Mouse (Mus musculus) neural tube, embryonic 11.5 days (tissue): ENCODE measurements around the gene Utp15. TPM values are rescaled to one million over a fixed set of nuclear protein-coding genes. Genes with fewer than 3 reads are reported as not detected.
A peak's percentile ranks its signal among the peaks of the same experiment; 100 is the strongest.

Experiments used
- ATAC-seq: fragments of 200-750 bp; cut with Nextera tagmentation; 2 replicates; pipeline ENCODE4 v1.8.0; 2017; ENCODE audit warnings: moderate number of reproducible peaks, mild to moderate bottlenecking, moderate TSS enrichment, moderate library complexity; ENCODE audit not compliant: insufficient read depth, low FRiP score, low TSS enrichment
- DNase-seq: peaks from one replicate; pipeline ENCODE4 v3.0.0-alpha.2; 2015; ENCODE audit warnings: low spot score
- H3K27ac ChIP-seq: fragments of 300-500 bp; sonication (generic); 2 replicates; pipeline ENCODE4 v1.5.1; 2014; ENCODE audit warnings: low read depth, mild to moderate bottlenecking, low read length
- H3K27me3 ChIP-seq: fragments of 300-500 bp; sonication (generic); 2 replicates; pipeline ENCODE4 v1.6.1; 2014; ENCODE audit warnings: mild to moderate bottlenecking, low read length, mixed read lengths; ENCODE audit not compliant: control insufficient read depth, insufficient read depth
- H3K36me3 ChIP-seq: fragments of 300-500 bp; sonication (generic); 2 replicates; pipeline ENCODE4 v1.6.1; 2014; ENCODE audit warnings: mild to moderate bottlenecking, low read length, moderate library complexity, mixed read lengths; ENCODE audit not compliant: control insufficient read depth, insufficient read depth
- H3K4me1 ChIP-seq: fragments of 300-500 bp; sonication (generic); 2 replicates; pipeline ENCODE4 v1.6.1; 2014; ENCODE audit warnings: low read length, mixed read lengths; ENCODE audit not compliant: control insufficient read depth, insufficient read depth
- H3K4me2 ChIP-seq: fragments of 300-500 bp; sonication (generic); 2 replicates; pipeline ENCODE4 v1.6.1; 2014; ENCODE audit warnings: low read depth, mild to moderate bottlenecking, moderate library complexity
- H3K4me3 ChIP-seq: fragments of 300-500 bp; sonication (generic); 2 replicates; pipeline ENCODE4 v1.5.1; 2014; ENCODE audit warnings: low read depth, low read length
- H3K9ac ChIP-seq: fragments of 300-500 bp; sonication (generic); 2 replicates; pipeline ENCODE4 v1.6.1; 2014; ENCODE audit warnings: mild to moderate bottlenecking, low read length
- H3K9me3 ChIP-seq: fragments of 300-500 bp; sonication (generic); 2 replicates; pipeline ENCODE4 v1.6.1; 2016; ENCODE audit warnings: low read length; ENCODE audit not compliant: control insufficient read depth
- WGBS: fragments of 180-500 bp; shearing (Covaris S2); extraction: QIAGEN DNeasy Blood & Tissue Kit; methylation state at CpG from one replicate; pipeline ENCODE4 v1.1.7; 2014; 5-methylcytosine and 5-hydroxymethylcytosine counted together
- polyA plus RNA-seq: library from polyadenylated mRNA; unstranded; fragments of >200 nt; fragmentation: Nextera tagmentation; extraction: Ambion mirVana; gene quantifications from 2 replicates; pipeline ENCODE4 v1.2.1, GENCODE M21; 2014

Utp15 gene
- polyA plus RNA-seq, result 43.3 and 44.0 TPM in 2 replicates

- WGBS, result under 1% methylated on average over 70 of the region's 71 CpGs
- H3K4me3 ChIP-seq, result peak within 1 kb of the TSS; percentile 76
- H3K9ac ChIP-seq, result peak within 1 kb of the TSS; percentile 90
- H3K27ac ChIP-seq, result peak within 1 kb of the TSS; percentile 92
- no peaks in the 10 kb centered on the region; the same call in 1 of the 2 replicates for H3K36me3 ChIP-seq
- peaks cover 16% of the 10 kb centered on the region for H3K4me1 ChIP-seq
- H3K9me3 ChIP-seq, result no peaks in the 10 kb centered on the region
- DNase-seq (peak; percentile 100), ATAC-seq (peak; percentile 98)
- no peaks in the 10 kb centered on the region for H3K27me3 ChIP-seq
- peak within 1 kb of the TSS; percentile 79 for H3K4me2 ChIP-seq
Observed at GRCm38 (mm10) chr13:98262636-98263457, at the start of gene Utp15, which contains the start of gene Ankra2. TSS of gene Utp15 (minus strand) at chr13:98263041. TSS of gene Ankra2 (plus strand) at chr13:98263074.

- Histone ChIP-seq H3K27me3 (no peaks in the 10 kb centered on the region), H3K4me3 (no peak overlapping the region), H3K4me2 (no peak overlapping the region), H3K27ac (no peak overlapping the region), H3K4me1 (peaks cover 4% of the 10 kb centered on the region; the same call in 1 of the 2 replicates), H3K9ac (no peak overlapping the region), H3K36me3 (peaks cover 7% of the 10 kb centered on the region), H3K9me3 (no peaks in the 10 kb centered on the region)
- DNase-seq (no peak), ATAC-seq (no peak)
- WGBS, result 94% methylated on average over 5 of the region's 5 CpGs
Observed at GRCm38 (mm10) chr13:98311597-98311996, 48.8 kb upstream of the Utp15 start.

- ATAC-seq (no peak), DNase-seq (no peak)
- Histone ChIP-seq H3K4me2 (no peak overlapping the region), H3K27ac (no peak overlapping the region), H3K4me1 (no peaks in the 10 kb centered on the region), H3K27me3 (no peaks in the 10 kb centered on the region), H3K9me3 (no peaks in the 10 kb centered on the region), H3K4me3 (no peak overlapping the region), H3K9ac (no peak overlapping the region), H3K36me3 (peaks cover 7% of the 10 kb centered on the region)
- WGBS, result 83% methylated on average over 4 of the region's 4 CpGs
Observed at GRCm38 (mm10) chr13:98308724-98309123, 45.9 kb upstream of the Utp15 start.

DNA sequence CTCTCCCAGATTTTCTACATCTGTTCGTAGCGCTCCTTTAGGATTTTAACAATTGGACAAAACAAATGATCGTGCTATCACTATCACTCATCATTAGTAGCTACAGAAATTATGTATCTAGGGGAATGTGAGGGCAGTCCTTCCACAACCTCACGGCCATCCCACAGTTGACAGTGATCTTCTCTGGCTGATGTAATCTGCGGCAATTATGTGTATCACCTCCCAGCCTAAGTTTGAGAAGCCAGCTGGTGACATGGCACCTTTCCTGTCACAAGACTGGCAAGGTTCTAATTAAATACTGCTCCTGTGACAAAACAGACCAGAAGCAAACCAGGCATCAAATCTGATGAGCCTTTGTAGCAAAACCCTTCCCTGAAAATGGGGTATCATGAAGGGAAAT, 45.2 kb upstream of the Utp15 start:
- ATAC-seq (no peak), DNase-seq (no peak)
- H3K27ac ChIP-seq, result no peak overlapping the region
- H3K27me3 ChIP-seq, result no peaks in the 10 kb centered on the region
- WGBS, result 91% methylated on average over 5 of the region's 5 CpGs
- H3K4me2 ChIP-seq, result no peak overlapping the region
- H3K9me3 ChIP-seq, result no peaks in the 10 kb centered on the region
- H3K36me3 ChIP-seq, result peaks cover 7% of the 10 kb centered on the region
- H3K4me3 ChIP-seq, result no peak overlapping the region
- no peak overlapping the region for H3K9ac ChIP-seq
- H3K4me1 ChIP-seq, result no peaks in the 10 kb centered on the region

GRCm38 (mm10) chr13:98306852-98307475, 44.1 kb upstream of the Utp15 start:
- ATAC-seq (no peak), DNase-seq (no peak)
- H3K9me3 ChIP-seq, result no peaks in the 10 kb centered on the region
- no peak overlapping the region for H3K4me2 ChIP-seq
- 58% methylated on average over 14 of the region's 14 CpGs for WGBS
- no peaks in the 10 kb centered on the region for H3K4me1 ChIP-seq
- peaks cover 4% of the 10 kb centered on the region for H3K36me3 ChIP-seq
- no peaks in the 10 kb centered on the region for H3K27me3 ChIP-seq
- no peak overlapping the region for H3K9ac ChIP-seq
- H3K27ac ChIP-seq, result no peak overlapping the region
- no peak overlapping the region for H3K4me3 ChIP-seq

DNA sequence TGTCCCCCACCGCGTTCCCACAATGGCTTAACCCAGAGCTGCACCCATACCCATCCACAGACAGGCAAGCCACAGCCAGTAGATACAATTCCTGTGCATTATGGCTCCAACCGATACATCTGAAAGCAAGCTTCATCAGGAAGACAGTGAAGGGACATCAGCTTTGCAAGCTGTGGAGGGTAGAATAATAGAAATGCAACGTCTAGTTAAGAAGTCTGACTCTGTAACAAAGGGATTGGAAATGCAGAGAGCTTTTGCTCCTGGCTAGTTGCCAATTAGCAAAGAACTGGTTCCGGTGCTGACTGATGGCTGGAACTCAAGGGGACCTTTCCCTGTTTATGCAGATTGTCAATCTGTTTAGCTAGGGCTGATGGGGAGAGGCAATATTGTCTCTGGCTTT, 43.6 kb upstream of the Utp15 start:
- Histone ChIP-seq H3K27ac (no peak overlapping the region), H3K4me1 (no peaks in the 10 kb centered on the region), H3K4me2 (no peak overlapping the region), H3K4me3 (no peak overlapping the region), H3K27me3 (no peaks in the 10 kb centered on the region), H3K9ac (no peak overlapping the region), H3K9me3 (no peaks in the 10 kb centered on the region), H3K36me3 (no peaks in the 10 kb centered on the region; the same call in 1 of the 2 replicates)
- WGBS, result 47% methylated on average over 5 of the region's 5 CpGs
- DNase-seq (no peak), ATAC-seq (no peak)

DNA sequence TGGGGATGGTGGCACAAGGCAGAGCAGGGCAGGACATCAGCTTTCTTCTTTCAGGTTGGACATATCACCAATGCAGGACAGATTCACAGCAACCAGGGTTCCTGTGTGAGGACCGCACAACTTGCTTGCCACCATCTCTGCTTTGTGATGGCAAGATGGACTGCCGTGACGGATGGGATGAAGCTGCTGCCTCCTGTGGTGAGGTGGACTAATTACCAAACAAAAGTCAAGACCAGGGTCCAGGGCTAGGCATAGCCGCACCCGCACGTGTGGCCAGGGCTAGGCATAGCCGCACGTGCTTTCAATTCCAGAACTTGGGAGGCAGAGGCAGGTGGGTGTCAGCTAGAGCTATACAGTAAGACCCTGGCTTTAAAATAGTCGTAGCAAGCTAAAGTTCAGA, 42.4 kb upstream of the Utp15 start:
- no peak overlapping the region for H3K9ac ChIP-seq
- WGBS, result 85% methylated on average over 9 of the region's 9 CpGs
- H3K9me3 ChIP-seq, result no peaks in the 10 kb centered on the region
- no peak for DNase-seq
- no peaks in the 10 kb centered on the region for H3K27me3 ChIP-seq
- no peak for ATAC-seq
- no peaks in the 10 kb centered on the region; the same call in 1 of the 2 replicates for H3K36me3 ChIP-seq
- no peak overlapping the region for H3K4me3 ChIP-seq
- H3K27ac ChIP-seq, result no peak overlapping the region
- no peak overlapping the region for H3K4me2 ChIP-seq
- no peaks in the 10 kb centered on the region for H3K4me1 ChIP-seq

- Histone ChIP-seq H3K27me3 (no peaks in the 10 kb centered on the region), H3K9ac (no peak overlapping the region), H3K4me2 (0 out of 2 replicates have a peak overlapping the region, but pooled peaks have one; percentile 8), H3K27ac (no peak overlapping the region), H3K4me3 (no peak overlapping the region), H3K9me3 (no peaks in the 10 kb centered on the region), H3K4me1 (no peaks in the 10 kb centered on the region), H3K36me3 (no peaks in the 10 kb centered on the region)
- WGBS, result 61% methylated on average over 21 of the region's 21 CpGs
- ATAC-seq (peak; percentile 81), DNase-seq (peak; percentile 91)
Observed at GRCm38 (mm10) chr13:98298833-98299758, 36.3 kb upstream of the Utp15 start.
